In the genomic region with DNA sequence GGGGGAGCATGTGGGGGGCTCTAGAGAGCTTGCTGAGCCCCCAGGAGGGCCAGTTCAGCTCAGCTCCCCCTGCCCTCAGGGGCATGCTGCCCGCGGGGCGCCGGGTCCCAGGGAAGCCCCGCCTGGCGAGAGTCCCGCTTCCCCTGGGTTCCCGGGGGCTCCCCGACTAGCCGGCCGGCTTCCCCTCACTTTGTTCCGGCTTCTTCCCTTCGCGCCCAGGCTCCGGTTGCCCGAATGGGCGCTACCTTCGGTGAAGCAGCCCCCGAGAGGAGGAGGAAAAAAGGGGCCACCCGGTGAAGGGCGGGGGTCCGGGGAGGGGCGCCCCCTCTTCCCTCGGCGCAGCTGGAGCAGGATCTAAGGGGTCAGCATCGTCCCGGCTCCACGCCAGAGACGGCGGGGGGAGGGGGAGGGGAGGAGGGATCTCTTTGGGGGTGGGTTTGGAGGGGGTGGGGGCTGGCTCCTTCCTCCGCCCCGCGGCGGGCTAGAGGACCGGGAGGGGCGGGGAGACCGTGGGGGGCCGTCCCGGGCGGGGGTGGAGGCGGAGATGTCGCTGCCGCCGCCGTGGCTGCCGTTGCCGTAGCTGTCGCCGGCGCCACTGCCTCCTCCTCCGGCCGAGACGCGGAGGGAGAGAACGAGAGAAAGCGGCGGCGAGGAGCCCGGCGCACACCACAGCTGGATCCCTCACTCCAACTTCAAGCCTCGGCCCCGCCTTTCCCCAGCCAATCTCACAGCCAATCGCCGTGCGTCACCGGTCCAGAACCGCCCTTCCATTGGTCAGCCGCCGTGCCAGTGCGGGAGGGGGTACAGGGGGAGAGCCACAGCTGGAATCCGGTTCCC, we compare ENCODE assay signal across 8 mouse cellular contexts. TPM values are rescaled to one million over a fixed set of nuclear protein-coding genes. Genes with fewer than 3 reads are reported as not detected.
DNase-seq lines count a peak whose midpoint lies in the region; ATAC-seq and TF ChIP-seq lines count a peak whose summit lies in the region.

Gene Cacna1g, minus strand, starts transcription at position 492 of the 837 bp plus-strand sequence.

- peak within 1 kb of the TSS; percentile 76 for H3K4me2 ChIP-seq in hindbrain, postnatal 0 days (ENCODE audit: low read depth, low read length)

- WGBS in hindbrain, postnatal 0 days = under 1% methylated on average over 37 of the region's 71 CpGs

- H3K27me3 ChIP-seq in hindbrain, postnatal 0 days (ENCODE audit: insufficient read depth, low read length) = no peaks in the 10 kb centered on the region

- H3K4me3 ChIP-seq in hindbrain, postnatal 0 days (ENCODE audit: low read length) = peak within 1 kb of the TSS; percentile 78
- H3K4me3 ChIP-seq in left cerebral cortex, adult 2 months = peak within 1 kb of the TSS; percentile 81

- intact Hi-C loops in left cerebral cortex, adult 2 months (cut with DNase I) = loop anchor here (2.0 to 5.0 kb wide), 3 partner anchors 49 to 262 kb away; partner anchors contain the start of genes Ankrd40 and Tob1

- peak; percentile 79 to 80 for DNase-seq in adrenal gland, adult 18-20 months (ENCODE audit: low spot score in 2 of 2)
- peak; percentile 93 for DNase-seq in embryo, embryonic 10.5 days (ENCODE audit: low spot score)
- peak; percentile 87 for DNase-seq in gastrocnemius, postnatal 10 days
- DNase-seq in hindbrain, postnatal 0 days (ENCODE audit: low spot score) = peak; percentile 93
- DNase-seq in left cerebral cortex, adult 2 months (ENCODE audit: extremely low spot score in 1 of 2, low spot score in 2 of 2) = peak; percentile 87 to 88
- peak; percentile 90 to 92 for DNase-seq in lung, postnatal 4 days
- peak; percentile 87 to 89 for DNase-seq in right cerebral cortex, adult 2 months (ENCODE audit: low spot score in 2 of 2)
- peak; percentile 44 for DNase-seq in urinary bladder, postnatal 10 days (ENCODE audit: low spot score)

- H3K36me3 ChIP-seq in hindbrain, postnatal 0 days (ENCODE audit: insufficient read depth, low read length) = no peaks in the 10 kb centered on the region

- peaks cover 16% of the 10 kb centered on the region for H3K4me1 ChIP-seq in hindbrain, postnatal 0 days (ENCODE audit: insufficient read depth, low read length)

- H3K9me3 ChIP-seq in hindbrain, postnatal 0 days (ENCODE audit: low read length) = no peaks in the 10 kb centered on the region

- TF ChIP-seq CTCF in hindbrain, postnatal 0 days (IDR thresholded peaks at IDR 0.05; ENCODE audit: low read depth) = no peak
- no peak for TF ChIP-seq CTCF in left cerebral cortex, adult 2 months (IDR thresholded peaks at IDR 0.05)

- peak; percentile 92 for ATAC-seq in hindbrain, postnatal 0 days

- H3K27ac ChIP-seq in hindbrain, postnatal 0 days = peak within 1 kb of the TSS; percentile 71
- peak within 1 kb of the TSS; percentile 91 for H3K27ac ChIP-seq in left cerebral cortex, adult 2 months

- H3K9ac ChIP-seq in hindbrain, postnatal 0 days (replicated peaks; ENCODE audit: low read length) = peak within 1 kb of the TSS; percentile 83

RNA-seq across cellular contexts. Expression of gene Cacna1g, which starts in this region (rescaled TPM):
- total RNA-seq in adrenal gland, adult 18-20 months (2021) = under 1 TPM; 0.32 to 0.70 TPM
- total RNA-seq in gastrocnemius, postnatal 10 days (2021) = 1 to 10 TPM; 7.0 to 9.0 TPM
- 87.7 and 90.3 TPM in 2 replicates for total RNA-seq in hindbrain, postnatal 0 days (2014; rRNA removed)
- polyA plus RNA-seq in hindbrain, postnatal 0 days (2015; fragmentation: Nextera tagmentation; extraction: Ambion mirVana) = 10.0 and 10.4 TPM in 2 replicates
- 10 to 100 TPM; 93.0 to 98.7 TPM for total RNA-seq in left cerebral cortex, adult 2 months (2021)

Comparison
In these comparisons a context has a peak if more than half of its experiments do, and no peak if none do; other contexts are left out.
1. Peak in every context shown above with its lines: DNase-seq, ATAC-seq, H3K4me3 ChIP-seq and H3K27ac ChIP-seq.
2. Peak in DNase-seq in adrenal gland, adult 18-20 months; RNA of the gene not detected or under 1 TPM.